Mouse (Mus musculus): Measurements from ENCODE around the gene Tnr.
A peak's percentile ranks its signal among the peaks of the same experiment; 100 is the strongest.

The Tnr gene

DNA sequence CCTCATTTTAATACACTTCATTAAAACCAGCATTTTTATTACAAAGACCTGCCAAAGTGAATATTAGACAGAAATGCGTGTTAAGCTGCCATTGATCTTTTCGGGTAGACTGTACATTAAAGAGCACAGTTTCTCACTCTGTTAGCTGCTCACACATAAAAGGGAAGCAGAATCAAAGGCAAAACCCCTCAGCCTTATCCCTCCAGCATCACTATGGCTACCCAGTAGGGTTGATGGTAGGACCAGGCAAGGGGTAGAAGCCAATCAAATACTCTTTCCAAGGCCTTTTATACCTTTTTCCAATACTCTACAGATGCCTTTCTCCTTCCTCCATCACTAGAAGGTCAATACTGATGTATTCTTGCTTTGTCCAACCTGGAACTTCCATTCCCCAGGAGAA is 269.0 kb downstream of the Tnr start:
- DNase-seq (ENCODE audit: low read depth, low spot score) = no peak

- no peak for DNase-seq (ENCODE audit: low read depth, low spot score)
Measured at GRCm38 (mm10) chr1:159796021-159796420, 272.5 kb downstream of the Tnr start.

DNA sequence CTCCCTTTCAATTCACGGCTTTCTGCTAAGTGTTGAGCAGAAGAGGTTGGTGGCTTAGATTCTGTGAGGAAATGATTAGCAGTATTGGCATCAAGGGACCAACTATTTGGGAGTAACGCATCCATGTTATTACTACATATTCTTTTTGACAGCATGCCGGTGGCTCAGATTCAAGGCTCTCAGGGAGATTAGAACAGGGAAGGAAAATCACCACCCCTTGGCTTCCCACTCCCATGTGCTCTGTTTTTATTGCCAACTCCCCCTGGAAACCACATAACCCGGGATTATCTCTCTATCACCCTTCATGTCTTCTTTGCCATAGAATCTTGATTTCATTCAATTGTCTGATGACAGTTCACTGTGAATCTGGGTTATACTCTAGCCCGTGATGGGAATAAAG is 276.8 kb downstream of the Tnr start:
- DNase-seq (ENCODE audit: low read depth, low spot score) = no peak

- no peak for DNase-seq (ENCODE audit: low read depth, low spot score)
Measured at GRCm38 (mm10) chr1:159801753-159802152, 278.2 kb downstream of the Tnr start.

DNA sequence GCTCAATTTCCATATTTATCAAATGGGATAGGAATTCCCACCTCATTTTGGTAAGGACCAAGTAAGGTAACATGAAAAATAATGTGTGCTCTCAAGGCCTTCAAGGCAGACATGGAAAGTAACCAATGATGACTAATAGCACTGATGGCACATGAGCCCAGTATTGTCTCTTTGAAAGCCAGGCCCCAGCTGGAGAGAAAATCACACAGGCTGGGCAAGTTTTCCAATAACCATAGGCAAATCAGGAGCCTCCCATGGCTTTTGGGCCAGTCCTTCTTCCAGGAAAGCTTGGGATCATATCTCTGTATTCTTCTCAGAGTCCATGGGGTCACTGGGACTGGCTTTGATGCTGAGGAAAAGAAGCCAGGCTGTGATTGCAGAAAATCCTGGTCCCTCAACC is 280.1 kb downstream of the Tnr start:
- no peak for DNase-seq (ENCODE audit: low read depth, low spot score)

DNA sequence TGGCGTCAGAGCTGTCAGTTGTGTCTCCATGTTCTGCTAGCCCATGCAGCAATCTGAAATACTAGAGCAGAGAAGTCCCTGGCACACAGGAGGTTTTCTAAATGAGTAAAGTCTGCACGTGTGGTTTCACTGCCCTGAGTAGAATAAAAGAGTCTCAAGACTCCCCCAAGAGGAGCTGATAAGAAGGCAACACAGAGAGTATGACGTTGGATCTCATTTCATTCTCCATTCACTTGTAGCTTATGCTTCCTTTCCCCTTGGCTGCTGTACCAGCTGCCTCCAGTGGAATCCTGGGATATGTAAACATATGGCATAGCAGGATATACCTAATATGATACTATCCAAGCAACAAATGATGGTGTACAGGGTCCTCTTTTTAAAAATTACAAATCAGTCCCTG is 285.9 kb downstream of the Tnr start:
- no peak for DNase-seq (ENCODE audit: low read depth, low spot score)

GRCm38 (mm10) chr1:159811805-159812204 is 288.2 kb downstream of the Tnr start:
- no peak for DNase-seq (ENCODE audit: low read depth, low spot score)

- no peak for DNase-seq (ENCODE audit: low read depth, low spot score)
Measured at GRCm38 (mm10) chr1:159812820-159813411, 289.3 kb downstream of the Tnr start.

GRCm38 (mm10) chr1:159814348-159814747 is 290.8 kb downstream of the Tnr start:
- no peak for DNase-seq (ENCODE audit: low read depth, low spot score)

- DNase-seq (ENCODE audit: low read depth, low spot score) = no peak
Measured at GRCm38 (mm10) chr1:159816614-159817371, 293.2 kb downstream of the Tnr start.

- peak; percentile 74 for DNase-seq (ENCODE audit: low read depth, low spot score)
Measured at GRCm38 (mm10) chr1:159819511-159819910, 295.9 kb downstream of the Tnr start.

GRCm38 (mm10) chr1:159822416-159822815 is 298.8 kb downstream of the Tnr start:
- peak; percentile 75 for DNase-seq (ENCODE audit: low read depth, low spot score)

DNA sequence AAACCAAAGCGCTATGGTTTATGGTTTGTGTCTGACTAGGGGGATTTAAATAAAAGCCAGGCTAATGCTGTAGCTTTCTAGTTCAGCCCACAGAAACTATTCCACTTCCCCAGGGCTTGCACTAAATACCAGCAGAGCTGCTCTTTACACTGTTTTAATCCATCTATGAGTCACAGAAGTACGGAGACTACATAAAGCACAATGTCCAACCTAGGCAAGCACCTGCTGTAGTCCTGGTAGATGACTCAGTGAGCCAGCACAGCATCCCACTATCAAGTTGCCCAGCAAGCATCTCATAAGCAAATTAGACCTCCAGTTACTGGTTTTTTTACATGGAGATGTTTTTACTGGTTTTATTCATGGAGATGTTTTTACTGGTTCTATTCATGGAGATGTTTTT is 305.0 kb downstream of the Tnr start:
- peak; percentile 29 for DNase-seq (ENCODE audit: low read depth, low spot score)

DNA sequence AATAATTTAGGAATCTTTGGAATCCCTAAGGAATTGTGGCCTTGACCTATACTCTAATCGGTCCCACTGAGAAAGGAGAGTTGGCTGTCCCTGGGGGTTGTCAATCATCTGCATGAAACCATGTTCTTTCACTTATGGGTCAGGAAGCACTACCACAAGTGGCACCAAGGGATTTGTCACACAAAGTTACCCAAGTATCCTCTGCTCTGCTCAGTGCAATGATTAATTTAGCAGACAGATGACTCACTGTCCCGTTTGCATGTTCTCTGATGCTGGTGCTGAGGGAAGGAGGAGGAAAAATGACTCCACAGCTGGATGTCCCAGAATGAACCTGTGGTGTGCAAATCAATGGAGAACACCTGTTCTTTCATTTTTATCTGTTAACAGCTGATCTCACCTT is 309.6 kb downstream of the Tnr start:
- no peak for DNase-seq (ENCODE audit: low read depth, low spot score)

DNA sequence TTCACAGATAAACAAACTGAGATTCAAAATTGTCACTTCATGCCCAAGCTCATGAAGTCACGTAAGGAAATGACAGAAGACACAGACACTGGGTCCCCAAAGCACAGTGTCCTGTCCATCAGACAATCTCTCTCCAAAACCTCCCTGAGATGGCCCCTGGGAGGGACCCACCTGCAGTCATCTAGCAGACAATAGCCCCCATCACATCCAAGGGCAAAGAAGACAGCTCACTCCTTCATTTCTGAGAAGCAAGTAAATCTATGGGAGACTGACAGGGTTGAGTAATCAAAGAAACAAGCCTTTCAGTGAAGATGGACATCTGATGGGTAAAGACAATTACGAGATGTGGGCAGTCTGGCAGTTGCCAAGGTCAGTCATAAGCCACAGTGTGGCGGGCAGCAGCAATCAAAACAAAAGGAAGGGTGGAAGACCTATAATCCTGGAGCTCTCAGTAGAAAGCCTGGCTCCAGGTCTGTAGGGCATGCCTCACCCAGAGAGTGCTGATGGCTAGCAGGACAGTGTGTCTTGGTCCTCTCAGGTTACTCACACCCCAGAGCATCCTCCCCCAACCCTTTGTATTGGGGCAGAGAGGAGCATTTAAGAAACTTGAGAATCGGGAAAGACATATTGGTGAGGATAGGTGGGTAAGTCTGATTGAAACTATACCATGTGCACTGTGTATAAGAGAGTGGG is 310.2 kb downstream of the Tnr start:
- DNase-seq (ENCODE audit: low read depth, low spot score) = no peak

- DNase-seq (ENCODE audit: low read depth, low spot score) = no peak
Measured at GRCm38 (mm10) chr1:159835126-159835525, 311.6 kb downstream of the Tnr start.

DNA sequence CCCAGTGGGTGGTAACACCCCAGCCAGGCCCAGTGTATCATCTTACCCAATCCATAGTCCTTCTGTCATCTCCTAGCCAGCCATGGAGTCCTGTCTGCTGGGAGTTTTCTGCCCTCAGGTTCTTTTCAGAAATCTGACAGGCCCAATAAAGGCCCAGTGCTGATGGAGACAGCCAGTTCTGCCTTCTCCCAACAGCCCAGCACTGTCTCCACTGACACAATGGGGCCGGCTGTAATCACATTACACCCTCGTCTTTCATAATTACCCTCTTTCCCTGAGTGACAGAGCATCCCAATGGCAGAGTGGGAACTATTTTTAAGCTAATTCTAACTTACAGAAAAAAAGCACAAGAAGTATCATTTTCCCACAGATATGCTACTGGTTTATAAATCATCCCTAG is 316.8 kb downstream of the Tnr start:
- DNase-seq (ENCODE audit: low read depth, low spot score) = no peak

GRCm38 (mm10) chr1:159842876-159843275 is 319.3 kb downstream of the Tnr start:
- no peak for DNase-seq (ENCODE audit: low read depth, low spot score)

DNA sequence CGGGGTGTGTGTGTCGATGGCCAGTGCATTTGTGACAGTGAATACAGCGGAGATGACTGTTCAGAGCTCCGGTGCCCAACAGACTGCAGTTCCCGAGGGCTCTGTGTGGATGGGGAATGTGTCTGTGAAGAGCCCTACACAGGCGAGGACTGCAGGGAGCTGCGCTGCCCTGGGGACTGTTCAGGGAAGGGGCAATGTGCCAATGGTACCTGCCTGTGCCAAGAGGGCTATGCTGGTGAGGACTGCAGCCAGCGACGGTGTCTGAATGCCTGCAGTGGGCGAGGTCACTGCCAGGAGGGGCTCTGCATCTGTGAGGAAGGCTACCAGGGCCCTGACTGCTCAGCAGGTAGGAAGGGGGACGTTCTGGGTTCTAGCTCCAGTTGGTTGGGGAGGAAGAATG is 328.5 kb downstream of the Tnr start:
- DNase-seq (ENCODE audit: low read depth, low spot score) = no peak

- peak; percentile 45 for DNase-seq (ENCODE audit: low read depth, low spot score)
Measured at GRCm38 (mm10) chr1:159854261-159854660, 330.7 kb downstream of the Tnr start.

DNA sequence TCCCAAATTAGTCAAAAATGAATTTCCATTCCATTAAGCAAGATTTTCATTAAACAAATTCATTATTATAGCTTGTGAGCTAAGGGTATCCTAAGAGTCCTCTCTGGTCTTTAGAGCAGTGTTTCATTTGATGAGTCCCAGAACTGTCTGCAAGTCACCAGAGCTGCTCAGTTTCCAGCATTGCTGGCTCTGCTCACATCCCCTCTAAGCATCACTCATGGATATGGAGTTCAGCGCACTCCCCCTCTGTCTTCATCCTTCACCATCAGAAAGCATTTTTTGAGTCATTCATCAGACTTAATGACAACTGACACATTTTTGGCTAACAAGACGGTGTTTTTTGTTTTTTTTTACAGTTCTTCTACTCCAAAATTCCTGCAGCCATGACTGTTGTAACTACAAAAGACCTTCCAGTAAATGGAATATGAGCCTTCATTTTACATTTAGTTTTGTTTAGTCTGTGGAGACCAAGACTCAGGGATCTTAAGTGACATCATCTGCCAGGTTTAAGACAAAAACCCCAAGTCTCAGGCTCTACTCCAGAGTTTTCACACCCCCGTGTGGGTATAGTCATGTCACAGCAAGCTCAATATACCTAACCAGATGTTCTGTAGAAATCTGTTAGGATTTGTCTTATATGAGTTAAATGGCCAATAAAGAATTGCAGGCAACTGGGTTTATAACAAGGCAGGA is 338.4 kb downstream of the Tnr start:
- DNase-seq (ENCODE audit: low read depth, low spot score) = no peak

DNA sequence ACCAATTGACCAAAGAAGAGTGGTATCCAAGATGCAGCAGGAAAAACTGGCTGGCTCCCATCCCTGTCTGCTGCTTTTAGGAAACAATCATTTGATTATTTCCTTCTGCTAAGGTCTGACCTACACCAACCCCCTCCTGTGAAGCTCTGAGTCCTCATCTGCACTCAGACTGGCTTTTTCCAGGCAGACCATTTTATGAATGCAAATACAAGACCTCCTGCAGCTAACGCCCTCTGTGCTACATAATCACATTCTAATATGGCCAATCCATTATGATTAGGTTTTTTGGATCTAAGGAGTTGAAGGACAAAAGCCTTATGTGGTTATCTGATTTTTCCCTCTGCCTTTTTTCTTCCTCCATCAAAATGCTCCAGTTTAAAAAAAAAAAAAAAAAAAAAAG is 342.1 kb downstream of the Tnr start:
- DNase-seq (ENCODE audit: low read depth, low spot score) = no peak
